Mouse (Mus musculus): ENCODE results near the gene Zfp804b.
"Not testable (repeated sequence)": the region's sequence is repeated elsewhere in the genome, so short reads cannot be mapped to it uniquely, and the experiment has no call there.

Zfp804b gene

DNA sequence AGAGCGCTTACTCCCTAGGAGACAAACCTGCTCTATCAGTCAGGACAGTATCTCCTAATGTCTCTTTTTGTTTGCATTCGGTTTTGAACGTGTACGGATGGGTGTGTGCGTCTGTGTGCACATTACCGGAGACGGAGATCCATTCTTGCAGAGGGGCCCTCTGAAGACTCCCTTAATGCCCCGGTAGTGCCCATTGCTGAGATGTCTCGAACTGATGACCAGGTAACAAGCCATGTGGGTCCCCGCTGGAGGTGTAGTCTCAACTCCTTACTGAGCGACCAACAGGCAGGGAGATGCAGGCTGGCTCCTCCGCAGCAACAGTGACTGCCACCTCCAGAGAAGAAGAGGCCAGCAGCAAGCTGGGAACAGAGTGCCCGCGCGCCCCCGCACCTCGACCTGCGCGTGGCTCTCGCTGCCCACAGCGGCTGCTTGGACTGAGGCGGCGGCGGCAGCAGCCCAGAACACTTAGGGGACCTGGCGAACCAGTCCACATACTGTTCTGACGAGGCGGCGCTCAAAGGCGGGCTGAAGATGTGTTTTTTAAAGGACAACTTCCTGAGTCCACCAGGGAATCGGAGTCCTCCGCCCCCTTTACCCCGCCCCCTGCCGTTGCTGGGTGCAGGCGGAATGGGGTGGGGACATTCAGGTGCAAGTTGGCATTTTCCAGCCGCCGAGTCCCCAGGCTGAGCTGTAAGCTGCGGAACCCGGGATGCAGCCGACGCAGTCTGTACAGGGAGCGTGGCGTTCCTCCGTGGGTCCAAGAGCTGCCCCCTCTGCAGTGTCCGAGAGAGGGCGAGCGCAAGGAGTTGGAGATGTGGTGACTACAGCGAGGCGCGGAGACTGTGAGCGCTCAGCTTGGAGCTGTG, at the start of gene Zfp804b:
Gene Zfp804b (minus strand): TSS at position 612 of the 866 bp plus-strand sequence.
- peak; percentile 75 for DNase-seq (ENCODE audit: low spot score)

DNA sequence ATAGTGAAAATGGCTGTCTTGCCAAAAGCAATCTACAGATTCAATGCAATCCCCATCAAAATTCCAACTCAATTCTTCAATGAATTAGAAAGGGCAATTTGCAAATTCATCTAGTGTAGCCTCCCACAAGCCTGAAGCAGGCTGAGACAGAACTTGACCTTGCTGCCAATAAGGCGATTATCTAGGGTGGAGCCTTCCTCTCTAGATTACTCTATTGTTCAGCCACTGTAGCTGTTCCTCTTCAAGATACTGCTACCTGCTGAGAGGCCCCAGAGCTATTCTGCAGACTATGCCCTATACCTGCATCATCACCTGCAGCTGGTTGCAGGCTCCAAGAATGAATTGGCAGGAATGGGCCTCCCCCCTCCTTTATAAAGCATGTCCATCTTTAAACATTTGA, 20.1 kb upstream of the Zfp804b start:
- not testable (repeated sequence) for DNase-seq (ENCODE audit: low spot score)

DNA sequence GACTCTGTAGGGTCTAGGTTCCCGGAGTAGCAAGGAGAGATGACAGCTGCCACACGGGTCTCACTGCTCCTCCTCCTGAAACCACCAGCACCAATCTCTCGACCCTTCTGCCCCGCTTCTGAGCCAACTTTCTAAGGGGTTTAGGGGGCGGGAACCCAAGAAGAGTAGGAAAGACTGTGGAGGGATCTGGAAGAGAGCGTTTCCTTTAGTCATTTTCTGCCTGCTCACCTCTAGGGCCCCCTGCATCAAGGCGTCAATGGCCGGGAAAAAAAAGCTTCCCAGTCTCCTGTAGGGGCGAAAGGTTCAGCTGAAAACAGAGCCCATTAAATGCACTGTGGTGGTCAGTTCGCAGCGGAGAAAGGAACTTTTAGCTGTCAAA, 444 bp upstream of the Zfp804b start:
- DNase-seq (ENCODE audit: low spot score): no peak

DNA sequence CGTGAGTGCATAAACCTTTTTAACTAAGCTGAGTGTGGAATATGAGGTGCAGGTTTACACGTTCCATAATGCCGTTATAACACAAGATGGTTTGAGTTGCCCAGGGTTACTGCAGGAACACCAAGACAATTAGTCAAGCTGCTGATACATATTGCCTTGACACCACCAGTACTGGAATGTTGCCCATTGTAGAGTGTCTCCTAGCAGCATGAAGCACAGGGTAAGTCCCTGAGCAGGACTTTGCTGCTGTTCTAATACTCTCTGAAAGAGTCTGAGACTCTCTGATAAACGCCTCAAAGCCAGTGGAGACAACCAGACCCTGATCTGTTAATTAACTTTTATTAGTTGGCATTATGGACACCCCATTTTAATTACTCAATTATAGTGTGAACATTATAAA, 19.0 kb downstream of the Zfp804b start:
- DNase-seq (ENCODE audit: low spot score): no peak

DNA sequence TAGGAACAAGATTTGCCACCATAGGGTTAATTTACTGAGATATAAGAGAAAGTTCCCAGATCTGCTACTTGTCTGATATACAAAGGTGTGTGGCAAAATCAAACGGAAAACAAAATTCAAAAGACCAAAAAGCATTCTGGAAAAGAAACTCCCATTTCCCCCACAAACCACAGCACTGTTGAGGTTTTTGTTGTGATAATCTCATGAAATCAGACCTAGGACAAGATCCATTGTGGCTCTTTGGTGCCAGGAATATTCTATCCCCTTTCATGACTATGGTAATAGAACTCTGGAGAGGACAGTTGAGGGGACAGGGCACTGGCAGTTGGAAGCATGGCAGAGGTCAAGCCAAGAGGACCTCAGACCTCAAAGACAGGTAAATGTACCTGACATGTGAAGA, 40.7 kb downstream of the Zfp804b start, which contains the start of gene Tex47:
Gene Tex47 (plus strand): TSS at position 301 of the 400 bp plus-strand sequence.
- DNase-seq (ENCODE audit: low spot score): no peak

DNA sequence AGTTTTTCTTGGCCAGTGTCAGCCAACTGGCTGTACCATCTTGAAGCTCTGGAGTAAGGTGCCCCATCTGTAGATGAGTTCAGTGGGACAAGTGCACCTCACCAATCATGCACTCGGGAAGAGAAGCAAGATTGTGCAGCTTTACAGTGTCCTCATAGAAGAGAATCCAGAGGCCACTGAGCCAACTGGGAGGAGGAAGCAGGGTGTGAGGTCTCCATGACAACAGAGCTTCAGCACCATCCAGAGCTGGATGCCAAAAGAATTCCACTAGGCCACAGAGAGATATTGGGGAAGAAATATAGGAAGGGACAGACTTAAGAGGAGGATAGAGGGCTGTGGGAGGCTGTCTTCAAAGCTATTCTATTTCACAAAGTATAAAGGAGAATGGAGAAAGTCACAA, 41.6 kb downstream of the Zfp804b start:
- DNase-seq (ENCODE audit: low spot score): no peak

DNA sequence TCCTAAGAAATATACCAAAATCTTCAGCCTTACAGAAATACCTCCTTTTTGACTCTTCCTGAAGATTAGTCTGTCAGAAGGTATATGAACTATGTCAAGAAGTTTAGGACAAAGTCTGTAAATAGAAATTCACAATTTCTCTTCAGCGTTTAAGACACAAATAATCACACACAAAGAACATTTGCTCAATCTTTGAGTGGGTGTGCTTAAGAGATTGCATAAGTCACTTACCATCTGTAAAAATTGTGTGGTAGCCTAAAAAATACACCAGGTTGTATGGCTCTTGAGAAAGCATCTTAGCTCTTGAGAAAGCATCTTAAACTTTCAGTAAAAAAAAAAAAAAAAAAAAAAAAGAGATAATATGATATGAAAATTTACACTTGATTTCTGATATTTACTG, 60.2 kb downstream of the Zfp804b start:
- DNase-seq (ENCODE audit: low spot score): no peak

DNA sequence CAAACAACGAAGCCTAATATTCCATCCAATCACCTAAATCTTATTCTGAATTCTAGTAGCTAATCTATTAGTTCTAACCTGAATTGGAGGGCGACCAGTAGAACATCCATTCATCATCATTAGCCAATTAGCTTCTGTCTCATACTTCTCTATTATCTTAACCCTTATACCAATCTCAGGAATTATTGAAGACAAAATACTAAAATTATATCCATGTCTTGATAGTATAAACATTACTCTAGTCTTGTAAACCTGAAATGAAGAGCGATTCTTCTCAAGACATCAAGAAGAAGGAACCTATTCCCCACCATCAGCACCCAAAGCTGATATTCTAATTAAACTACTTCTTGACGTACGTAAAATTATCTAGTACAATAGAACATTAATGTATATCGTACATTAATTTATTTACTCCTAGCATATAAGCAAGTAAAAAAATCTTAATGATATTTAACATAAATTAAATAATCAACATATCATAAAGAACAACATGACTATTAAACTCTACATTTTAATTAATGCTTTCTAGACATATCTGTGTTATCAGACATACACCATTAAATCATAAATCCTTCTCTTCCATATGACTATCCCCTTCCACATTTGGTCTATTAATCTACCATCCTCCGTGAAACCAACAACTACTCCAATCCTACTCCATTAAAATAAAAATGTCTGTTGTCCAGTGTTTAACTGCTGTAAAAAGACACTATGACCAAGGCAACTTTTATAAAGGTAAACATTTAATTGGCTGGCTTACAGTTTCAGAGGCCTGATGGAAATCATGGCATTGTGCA, 67.7 kb downstream of the Zfp804b start:
- DNase-seq (ENCODE audit: low spot score): no peak

DNA sequence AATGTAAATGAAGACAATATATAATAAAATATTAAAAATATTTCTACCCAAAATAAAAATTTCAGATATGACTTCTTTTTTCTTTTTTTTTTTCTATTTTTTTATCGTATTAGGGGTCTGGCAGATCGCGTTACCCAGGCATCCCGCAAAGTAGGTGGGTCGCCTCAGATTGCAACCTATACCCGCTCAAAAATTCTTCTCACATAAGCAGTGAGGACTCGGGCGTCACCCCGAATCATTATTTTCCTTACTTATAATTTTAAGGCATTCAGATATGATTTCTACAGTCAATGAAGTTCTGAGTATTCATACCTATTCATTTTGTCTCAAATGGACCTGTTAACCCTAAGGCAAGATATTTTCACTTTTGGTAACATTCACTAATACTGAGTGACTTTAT, 167.0 kb downstream of the Zfp804b start:
- DNase-seq (ENCODE audit: low spot score): no peak

DNA sequence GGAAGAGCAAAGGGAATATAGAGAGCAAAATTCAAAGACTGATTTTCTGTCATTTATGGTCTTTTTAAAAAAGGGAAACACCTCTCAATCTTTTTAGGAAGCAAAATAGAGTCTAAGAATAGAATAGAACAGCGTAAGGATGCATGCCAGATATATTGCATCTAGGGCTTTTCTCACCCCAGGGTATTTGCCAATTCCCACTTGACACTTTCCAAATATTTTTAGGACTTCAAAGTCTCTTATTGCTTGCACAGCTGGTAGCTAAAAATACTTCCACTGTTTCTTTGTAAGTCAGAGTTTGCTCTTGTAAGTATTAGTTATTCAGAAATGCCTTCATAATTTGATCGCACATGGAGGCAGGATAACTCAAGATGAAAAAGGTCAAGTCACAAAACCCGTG, 204.9 kb downstream of the Zfp804b start:
- DNase-seq (ENCODE audit: low spot score): no peak

DNA sequence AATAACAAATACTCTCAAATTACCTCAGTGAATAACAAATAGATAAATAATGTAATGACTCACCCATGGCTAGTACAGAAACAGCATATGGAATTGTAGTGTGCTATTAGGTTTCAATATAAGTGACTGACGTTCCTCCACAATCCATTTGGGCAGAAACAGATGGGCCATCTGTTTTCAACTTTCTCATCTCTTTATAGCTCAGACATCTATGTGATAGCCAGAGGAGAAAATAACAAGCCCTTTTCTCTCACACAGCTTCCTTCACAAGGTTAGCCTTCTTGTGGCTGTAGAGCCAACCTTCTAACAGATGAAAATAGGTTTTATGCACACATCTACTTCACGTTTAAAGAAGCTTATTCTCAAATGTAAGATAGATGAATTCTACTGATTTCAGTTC, 242.2 kb downstream of the Zfp804b start:
- DNase-seq (ENCODE audit: low spot score): no peak

DNA sequence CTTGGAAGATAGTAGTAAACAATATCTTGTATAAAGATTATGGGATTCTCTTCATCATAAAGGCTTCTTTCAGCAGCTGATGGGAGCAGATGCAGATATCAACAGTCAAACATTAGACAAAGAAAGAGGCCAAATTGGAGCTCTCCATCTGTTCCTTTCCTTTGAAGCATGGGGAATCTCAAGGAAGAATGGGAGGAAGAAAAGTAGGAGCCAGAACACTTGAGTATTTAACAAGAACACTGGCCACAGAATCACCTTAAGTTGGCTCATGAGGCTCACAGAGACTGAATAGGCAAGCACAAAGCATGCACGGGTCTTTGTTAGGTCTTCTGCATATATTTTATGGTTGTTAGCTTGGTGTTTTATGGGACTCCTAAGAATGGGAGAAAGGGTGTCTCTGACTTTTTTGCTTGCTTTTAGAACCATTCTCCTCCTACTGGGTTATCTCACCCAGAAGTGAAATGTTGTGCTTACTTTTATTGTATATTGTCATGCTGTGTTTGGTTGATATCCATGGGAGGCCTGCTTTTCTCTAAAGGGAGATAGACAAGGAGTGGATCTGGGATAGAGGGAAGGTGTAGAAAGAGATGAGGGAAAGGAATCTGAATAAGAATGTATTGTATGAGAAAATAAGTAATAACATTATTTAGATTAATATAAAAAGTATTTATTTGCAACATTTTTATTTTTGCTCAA, 270.5 kb downstream of the Zfp804b start:
- DNase-seq (ENCODE audit: low spot score): no peak

DNA sequence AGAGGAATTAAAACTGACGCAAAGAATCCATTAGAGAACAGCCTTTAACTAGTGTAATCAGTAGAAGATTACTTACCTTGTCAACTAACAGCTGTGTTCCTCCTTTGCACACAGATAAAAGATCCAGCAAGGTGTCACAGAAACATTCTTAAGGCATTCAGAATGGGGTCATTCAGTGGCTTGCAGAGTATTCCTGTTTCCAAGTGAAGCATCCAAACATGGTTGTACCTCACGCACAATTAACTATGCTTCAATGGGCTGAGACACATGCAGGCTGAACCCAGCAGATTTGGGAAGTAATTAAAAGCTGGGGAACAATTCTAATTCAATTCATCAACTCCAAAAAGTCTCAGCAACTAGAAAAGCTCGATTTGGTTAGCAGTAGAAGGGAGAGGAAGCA, 337.1 kb downstream of the Zfp804b start:
- peak; percentile 37 for DNase-seq (ENCODE audit: low spot score)

DNA sequence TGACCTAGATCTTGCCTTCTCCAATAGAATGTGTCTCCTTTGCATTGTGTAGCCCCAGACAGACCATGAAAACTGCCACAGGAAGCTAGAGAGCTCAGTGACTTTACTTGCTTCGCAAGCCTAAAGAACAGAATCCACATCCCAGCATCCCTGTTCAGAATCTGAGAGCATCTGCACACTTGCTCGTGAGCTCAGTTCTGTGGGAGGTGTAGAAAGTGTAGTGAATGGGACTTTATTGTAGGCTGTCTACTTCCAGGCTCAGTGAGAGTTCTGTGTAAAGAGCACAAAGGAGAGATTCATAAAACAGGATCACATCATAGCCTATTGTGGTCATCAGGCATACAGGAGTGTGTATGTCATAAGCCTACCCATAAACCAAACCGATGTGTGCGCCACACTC, 360.6 kb downstream of the Zfp804b start:
- DNase-seq (ENCODE audit: low spot score): no peak

DNA sequence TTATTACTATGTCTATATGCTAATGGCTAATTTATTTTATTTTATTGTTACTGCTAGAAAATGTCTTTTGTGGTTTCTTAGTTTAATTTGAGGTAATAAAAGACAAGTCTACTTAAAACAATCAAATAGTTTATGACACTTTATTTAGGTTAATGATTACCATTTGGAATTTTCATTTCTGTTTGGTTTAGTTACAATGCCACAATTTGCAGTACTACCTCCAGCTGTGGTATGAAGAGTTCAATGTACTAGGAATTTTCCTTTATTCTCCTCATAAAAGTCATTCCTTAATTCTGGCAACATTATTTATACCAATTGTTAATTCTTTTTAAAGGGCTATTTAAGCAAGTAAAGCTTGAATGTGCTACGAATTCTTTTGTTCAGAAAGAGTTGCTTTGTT, 409.7 kb downstream of the Zfp804b start:
- DNase-seq (ENCODE audit: low spot score): no peak

DNA sequence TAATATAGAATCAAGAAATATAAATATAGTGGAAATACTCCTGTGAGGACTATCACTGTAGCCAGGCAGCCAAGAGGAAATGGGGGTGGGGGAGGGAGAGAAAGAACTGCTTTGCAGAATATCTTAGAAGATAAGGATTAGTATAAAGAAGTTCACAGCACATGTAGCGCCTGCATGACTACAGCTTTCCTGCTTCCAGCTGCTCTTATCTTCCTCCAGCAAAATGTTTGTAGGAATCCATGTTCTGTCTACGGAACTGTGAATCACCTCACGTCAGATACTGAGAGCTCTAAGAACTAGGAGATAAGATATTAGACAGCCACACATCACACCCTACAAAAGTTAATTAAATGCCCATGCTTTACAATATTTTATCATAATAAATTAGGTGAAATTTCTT, 433.3 kb downstream of the Zfp804b start:
- DNase-seq (ENCODE audit: low spot score): no peak

DNA sequence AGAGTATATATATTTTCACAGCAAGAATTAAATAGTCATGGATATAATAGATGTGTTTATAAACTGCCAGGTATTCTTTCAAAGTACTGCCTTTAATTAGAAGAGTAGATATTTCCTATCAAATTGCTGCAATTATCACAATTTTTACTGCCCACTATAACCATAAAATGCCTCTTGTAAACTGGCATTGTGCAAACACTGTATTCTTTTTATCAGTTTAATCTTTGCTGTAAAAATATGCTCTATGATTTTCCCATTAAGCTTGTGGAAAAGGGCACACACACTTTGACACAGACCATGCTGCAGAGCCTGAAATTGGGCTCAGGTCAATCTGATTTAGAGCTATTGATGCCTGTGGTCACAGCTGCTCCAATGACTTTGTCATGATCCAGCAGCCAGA, 463.2 kb downstream of the Zfp804b start:
- DNase-seq (ENCODE audit: low spot score): no peak

DNA sequence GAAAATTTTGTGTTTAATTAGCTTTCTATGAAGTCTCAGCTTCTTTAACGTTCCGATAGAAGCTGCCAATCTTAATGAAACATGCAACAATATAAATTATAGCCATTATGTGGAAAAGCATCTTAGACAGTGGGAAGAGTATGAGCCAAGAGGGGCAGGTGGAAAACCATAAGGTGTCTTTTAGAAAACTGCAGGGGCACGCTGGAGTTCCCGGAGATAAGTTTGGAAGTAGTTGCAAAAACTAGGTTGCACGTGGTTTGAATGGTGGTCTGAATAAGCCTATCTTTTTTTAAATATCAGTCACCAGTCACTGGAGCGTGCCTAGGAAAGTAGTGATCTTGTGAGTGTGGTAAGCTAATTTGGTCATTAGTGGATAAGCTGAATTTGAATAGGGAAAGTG, 473.0 kb downstream of the Zfp804b start:
- no peak for DNase-seq (ENCODE audit: low spot score)

DNA sequence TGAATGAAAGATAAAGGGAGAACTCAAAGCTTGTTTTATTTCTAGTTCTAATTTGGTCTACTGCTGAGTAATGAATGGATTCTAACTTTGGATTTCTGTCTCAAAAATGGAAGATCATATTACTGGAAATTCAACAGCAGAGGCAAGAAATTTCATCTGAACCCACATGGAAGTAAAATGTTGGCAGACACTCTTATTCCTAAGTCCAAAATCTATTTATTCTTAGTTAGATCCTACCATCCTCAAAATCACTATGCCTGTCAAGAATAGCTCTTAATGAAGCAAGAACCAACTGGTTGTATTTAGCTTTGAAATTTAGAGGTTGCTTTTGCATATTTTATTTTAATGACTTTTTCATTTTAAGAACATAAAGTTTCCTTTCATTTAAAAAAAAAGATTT, 473.6 kb downstream of the Zfp804b start:
- no peak for DNase-seq (ENCODE audit: low spot score)

DNA sequence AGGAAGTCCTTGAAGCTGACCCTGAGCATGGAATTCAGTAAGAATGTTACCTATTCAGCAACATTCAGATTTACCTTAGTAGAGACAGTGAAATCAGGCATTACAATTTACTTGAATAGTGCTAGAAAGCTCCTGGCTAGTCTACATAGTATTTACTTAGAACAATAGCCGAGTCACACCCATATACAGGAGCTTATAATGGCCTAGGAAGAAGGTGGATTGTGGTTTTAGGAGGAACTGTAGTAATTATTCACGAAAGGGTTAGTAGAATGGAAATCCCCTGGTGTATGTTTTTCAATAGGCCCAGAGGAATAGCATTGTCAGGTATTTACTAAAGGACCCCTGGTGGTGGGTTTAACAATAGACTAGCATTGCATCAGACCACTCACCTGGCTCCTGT, 549.2 kb downstream of the Zfp804b start:
- DNase-seq (ENCODE audit: low spot score): no peak

DNA sequence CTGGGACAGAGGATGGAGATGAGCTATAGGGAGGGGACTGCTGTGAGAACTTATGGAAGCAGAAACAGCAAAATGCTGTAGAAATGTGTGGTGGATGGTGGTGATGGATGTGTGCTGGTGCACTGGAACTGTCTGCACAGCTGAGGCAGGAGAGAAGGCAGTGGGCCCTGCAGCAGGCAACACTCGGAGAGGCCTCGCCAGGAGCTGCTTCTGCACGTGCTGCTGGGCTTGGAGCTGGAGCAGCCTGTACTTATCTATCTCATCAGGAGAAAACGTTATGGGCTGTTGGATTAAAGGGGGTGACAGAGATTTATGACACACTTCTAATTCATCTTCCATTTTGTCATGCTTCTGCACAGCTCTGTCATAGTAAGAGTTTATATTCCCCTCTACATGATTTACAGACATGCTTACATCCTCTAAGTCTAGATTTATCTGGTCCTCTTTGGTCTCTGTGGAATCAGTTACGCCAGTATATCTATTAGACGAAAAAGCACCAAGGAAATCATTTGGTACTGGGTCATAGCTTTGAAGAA, 575.1 kb downstream of the Zfp804b start:
- no peak for DNase-seq (ENCODE audit: low spot score)

All from retina, embryonic 14.5 days (tissue).